Mouse (Mus musculus) ES-CJ7 (cell line): ENCODE results near the gene Ptar1.
A peak's percentile ranks its signal among the peaks of the same experiment; 100 is the strongest.
"Not testable (repeated sequence)": the region's sequence is repeated elsewhere in the genome, so short reads cannot be mapped to it uniquely, and the experiment has no call there.

ENCODE experiments used
- DNase-seq: peaks from one replicate; pipeline ENCODE4 v3.0.0; 2011; ENCODE audit warnings: low read depth, low spot score

Ptar1 gene

DNA sequence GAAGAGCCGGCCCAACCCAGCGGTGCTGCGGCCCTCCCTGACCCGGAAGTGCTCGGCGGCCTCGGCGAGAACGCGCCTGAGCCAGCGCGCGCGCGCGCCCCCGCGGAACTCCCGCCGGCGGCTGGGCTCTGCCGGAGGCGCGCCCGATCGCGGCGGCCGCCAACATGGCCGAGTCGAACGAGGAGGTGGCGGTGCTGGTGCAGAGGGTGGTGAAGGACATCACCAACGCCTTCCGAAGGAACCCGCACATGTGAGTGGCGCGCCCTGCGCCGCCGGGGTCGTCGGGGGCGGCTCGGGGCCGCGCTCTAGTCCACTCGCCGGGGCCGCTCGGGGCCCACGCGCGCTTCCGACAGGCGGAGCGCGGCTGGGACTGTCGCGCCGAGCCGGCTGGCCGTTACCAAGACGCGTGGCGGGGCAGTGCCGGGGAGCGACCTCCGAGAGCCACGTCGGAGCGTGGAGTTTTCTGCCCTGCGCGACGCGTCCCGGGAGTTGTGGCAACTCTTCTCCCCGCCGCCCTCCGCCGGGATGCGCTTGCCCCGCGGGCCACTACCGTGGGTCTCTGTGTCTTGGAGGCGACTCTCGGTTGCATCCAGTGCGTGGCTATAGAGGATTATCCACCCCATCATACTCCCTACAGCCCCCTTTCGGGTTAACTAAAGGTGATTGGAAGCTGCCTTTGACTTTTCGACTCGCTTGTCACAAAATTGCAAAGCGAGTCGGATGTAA is at the start of gene Ptar1:
TSS of gene Ptar1 (plus strand) at position 134 of the 726 bp plus-strand sequence.
- peak; percentile 73 for DNase-seq

DNA sequence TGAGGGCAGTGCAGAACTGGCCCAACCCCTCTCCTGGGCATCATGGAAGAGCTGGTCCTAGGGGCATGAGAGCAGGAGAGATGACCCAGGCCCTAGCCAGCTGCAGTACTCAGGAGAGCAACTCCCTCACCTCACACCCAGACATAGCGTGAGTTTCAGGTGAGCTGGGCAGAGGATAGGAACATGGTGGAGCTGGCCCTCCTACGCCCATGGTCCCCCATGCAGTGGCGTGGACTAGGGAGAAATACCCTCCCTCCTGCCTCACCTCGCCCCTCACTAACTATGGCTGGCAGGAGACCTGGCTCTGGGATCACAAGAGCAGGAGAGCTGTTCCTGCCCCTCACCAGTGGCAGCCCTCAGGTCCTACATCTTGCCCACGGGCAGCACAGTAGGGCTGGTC is 43.4 kb upstream of the Ptar1 start:
- DNase-seq = no peak

DNA sequence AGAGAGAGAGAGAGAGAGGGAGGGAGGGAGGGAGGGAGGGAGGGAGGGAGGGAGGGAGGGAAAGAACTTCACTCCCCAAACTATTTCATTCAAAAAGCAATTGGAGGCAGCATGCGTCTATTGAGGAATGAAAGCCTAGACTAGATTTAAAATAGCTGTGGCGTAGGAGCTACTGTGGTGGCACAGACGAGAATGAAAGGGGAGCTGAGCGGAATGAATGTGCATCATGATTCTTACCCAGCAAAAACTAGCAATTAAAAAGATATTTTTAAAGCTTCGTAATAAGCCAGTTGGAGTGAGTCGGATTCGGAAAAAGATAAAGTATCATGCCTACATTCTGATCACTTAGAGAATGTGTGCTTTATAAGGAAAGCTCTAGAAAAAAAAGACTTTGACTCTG is 41.9 kb upstream of the Ptar1 start:
- no peak for DNase-seq

DNA sequence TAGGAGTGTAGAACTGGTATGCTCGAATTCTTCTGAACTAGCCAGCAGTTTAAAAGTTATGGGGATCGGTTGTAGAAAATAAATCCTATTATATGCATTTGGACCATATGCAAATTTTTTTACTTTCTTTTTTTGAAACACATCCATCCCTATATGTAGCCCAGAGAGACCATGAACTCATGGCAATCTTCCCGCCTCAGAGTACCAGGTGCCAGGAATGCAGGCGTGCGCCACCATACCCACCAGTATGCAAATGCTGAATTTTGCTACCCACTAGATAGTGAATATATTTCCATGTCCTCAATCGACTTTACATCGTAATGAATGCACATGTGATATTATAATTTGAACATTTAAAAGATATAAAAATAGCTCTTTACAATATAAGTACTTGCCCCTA is 39.9 kb upstream of the Ptar1 start:
- DNase-seq = no peak

DNA sequence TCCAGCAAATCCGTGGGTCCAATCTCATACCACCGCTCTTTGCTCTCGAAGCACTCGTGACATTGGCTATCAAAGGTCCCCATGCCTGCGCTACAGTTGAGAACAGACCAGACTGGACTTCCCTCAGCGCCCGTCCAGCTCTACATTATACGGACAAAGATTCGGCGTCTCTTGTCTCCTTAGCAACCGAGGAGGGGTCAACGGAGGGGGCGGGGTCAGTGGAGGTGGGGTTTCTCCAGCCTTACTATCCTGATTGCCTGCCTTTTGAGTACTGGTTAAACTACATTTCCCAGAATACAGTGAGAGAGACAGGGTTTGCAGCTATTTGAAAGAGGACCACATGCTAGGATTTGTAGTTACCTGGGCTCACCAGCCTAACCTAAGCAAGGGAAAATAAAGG is 34.6 kb upstream of the Ptar1 start, which contains the start of gene 1700028P14Rik:
TSS of gene 1700028P14Rik (minus strand) at position 169 of the 400 bp plus-strand sequence.
- DNase-seq = peak; percentile 81

DNA sequence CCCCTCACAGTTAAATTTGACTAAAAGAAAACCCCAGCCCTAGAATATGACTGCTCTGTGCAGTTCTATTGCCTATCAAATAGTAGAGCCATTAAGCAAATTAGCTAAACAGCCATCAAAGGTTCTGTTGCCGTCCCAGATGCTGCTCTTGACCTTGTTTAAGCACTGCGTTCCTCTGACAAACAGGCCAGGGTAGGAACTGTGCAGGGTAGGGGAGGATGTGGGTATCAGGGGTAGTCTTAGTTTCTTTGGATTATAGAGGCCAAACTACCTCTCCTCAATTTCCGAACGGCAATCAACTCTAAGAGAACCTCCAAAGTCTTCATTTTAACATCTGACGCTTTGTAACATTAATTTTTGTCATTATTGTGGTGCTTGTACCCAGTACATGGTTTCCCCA is 34.1 kb upstream of the Ptar1 start:
- no peak for DNase-seq

DNA sequence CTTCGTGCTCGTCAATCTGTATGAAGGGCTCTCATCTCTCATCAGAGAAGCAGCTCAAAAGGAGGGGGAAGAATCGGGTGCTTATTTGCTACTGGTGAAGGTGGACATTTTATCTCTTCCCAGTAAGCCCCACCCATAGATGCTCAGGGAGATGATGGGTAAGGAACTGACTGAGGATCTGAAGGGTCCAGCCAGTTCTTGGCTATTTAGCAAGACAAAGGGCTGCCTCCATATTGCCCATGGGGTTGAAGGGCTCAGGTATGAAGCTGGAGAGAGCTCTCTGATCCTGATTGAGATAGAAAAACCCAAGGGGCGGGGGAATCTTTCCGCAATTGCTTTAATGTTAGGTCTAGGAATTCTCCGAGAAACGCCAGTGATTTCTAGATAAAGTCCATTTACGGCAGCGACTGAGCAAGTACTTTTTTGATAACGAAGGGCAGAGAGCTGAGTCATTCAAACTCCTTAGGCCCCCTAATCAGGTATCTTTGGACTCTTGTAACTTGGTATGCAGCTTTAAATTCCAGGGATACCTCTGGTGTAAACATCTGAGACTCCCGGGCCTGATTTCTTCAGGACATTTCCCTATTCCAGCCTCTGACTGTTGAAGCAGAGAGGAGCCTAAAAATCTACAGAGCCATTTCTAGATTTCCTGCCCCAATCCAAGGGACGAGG is 29.8 kb upstream of the Ptar1 start:
- peak; percentile 70 for DNase-seq

DNA sequence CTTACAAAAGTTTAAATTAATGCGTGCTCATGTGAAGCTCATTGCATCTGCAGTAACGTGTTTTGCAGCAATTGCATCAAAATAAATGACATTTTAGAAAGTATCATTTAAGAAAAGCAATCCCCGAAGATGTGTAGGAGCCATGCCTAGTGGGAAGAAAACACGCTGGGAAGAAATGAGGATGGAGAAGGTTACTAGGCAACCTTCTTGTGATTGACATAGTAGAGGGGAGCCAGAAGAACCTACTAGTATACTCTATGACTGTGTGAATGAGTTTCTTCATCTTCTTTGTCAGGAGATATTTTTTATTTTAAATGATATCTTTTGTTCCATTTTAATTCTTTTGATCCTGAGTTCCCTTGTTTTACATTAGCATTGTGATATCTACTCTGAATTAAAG is 28.9 kb upstream of the Ptar1 start:
- no peak for DNase-seq

DNA sequence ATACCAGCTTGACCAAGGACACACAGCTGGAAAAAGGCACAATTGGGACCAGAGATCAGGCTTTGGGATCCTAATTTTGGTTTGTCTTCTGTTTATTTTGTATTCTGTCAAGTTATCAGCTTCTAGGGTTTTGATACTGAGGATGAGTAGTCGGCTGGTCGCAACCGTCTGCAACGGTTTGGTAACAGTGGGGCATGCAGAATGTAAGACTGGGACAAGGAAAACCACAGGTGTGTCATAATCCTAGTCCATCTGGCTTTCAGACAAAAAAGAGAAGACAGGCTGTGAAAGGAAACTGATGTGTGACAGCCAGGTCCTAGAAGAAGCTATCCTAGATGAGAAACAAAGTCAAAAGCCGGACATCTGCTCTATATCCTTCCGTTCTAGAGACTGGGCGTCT is 23.1 kb upstream of the Ptar1 start:
- no peak for DNase-seq

DNA sequence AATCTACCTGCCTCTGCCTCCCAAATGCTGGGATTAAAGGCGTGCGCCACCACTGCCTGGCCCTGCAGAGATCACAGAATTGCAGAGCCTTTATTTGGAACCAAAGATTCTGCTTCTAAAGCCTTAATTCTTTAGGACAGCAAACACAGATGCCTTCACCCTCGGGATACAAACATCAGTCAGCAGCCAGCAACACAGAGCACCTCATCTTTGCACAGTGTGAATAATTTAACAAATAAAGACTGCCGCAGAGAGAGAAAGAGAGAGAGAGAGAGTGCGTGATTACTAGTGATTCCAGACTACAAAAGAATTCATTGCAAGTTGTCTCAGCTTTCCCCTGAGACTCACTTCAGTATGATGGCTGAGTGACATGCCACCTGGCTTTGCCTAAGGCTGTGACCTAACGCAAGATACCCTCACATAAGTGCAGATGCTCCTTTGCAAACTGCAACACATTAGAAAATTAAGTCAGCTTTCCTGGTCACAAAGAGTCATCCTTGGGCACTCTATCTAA is 19.0 kb upstream of the Ptar1 start:
- no peak for DNase-seq

DNA sequence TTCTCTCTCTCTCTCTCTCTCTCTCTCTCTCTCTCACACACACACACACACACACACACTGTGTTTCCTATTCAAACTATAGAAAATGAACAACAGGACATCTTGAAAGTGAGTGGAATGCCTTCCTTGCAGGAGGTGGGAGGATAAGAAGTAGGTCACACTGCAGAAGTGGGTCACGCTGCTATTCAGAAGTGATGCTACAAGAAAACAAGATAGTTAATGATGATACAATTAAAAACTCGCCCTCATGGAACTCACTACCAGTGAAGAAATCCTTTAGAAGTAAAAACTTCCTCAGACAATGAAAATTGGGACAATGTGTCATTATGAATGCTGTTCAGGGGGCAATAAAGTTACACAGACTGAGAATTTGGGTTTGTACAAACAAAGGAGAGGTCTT is 14.2 kb upstream of the Ptar1 start:
- DNase-seq = no peak

DNA sequence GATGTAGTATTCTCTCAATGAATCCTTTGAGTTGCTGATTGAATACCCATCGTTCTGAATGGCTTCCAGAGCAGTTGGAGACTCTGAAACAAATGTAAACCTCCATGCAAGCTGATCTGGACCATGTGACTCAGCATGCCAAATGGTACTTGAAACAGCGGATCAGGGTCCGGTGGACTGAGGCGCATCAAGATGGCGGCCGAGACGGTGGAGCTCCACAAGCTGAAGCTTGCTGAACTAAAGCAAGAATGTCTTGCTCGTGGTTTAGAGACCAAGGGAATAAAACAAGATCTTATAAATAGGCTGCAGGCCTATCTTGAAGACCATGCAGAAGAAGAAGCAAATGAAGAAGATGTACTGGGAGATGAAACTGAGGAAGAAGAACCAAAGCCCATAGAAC is 11.6 kb upstream of the Ptar1 start:
- DNase-seq = not testable (repeated sequence)

DNA sequence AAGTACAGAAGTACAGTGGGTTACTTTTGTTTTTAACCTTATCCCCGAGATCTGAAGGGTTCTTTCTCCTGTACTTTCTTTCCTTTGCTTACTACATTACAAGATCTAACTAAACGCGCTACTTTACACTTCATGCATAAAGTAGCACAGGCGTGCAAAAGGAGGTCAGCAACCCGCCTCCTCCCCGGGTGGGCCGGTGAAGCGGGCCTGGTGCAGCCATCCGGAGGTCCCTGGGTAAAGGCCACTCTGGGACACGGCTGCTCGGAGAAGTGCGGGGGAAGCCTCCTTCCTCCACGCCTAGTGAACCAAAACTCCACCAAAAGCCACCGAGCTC is 300 bp upstream of the Ptar1 start:
- no peak for DNase-seq

DNA sequence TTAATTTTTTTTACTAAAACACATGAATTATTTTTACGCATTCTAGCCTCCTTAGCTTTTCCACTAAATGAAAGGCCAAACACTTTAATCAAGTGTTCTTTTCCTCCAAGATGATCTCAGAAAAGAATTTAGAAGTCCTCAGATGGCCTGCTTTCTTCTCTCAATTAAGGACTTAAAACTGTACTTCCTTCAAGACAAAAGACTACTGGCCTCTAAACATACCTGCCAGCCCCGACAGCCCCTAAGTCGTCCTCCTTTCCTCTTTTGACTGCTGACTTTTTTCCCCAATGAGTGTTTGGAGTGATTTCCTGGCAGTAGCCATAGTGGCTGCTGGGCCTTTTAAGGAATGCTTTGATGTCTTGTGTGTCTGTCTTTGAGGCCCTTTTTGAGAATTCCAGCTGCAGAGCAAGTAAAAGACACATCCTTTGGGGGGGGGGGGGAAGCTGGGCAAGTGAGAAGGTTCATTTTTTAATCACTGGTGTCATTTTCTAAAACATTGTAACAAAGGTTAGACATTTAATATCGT is 1.3 kb downstream of the Ptar1 start:
- DNase-seq = peak; percentile 16

DNA sequence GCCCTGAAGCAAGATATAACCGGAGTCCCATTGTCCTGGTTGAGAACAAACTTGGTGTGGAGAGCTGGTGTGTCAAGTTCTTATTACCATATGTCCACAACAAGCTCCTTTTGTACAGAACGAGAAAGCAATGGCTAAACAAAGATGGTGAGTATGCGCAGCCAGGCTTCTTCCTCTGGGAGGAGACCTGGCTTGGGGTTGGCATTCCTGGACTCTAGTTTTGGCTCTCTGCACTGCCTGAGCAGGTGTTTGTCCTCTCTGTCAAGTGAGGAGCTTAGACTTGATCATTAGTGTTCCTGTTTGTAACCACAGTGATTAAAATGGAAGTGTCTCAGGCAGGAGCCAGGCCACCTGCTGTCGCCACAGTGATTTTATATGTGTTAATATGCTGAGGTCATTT is 7.1 kb downstream of the Ptar1 start:
- DNase-seq = no peak

DNA sequence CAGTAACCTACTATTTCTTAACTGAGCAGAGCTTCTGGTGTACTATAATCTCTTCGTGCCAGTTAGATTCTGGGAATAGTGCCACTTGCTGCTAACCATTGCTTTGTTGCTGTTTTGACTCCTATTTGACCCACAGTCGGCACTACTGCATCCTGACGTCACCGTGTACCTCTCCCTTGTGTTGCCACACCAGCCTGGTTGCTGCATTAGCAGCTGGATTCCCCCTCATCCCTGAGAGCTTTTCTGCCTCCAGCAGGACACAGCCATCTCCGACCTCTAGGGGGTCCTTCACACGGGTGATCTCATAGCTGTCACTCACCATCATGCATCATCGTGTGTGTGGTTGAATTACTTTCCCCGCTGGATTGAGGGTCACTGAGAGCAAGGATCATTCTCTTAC is 10.6 kb downstream of the Ptar1 start:
- DNase-seq = peak; percentile 25

DNA sequence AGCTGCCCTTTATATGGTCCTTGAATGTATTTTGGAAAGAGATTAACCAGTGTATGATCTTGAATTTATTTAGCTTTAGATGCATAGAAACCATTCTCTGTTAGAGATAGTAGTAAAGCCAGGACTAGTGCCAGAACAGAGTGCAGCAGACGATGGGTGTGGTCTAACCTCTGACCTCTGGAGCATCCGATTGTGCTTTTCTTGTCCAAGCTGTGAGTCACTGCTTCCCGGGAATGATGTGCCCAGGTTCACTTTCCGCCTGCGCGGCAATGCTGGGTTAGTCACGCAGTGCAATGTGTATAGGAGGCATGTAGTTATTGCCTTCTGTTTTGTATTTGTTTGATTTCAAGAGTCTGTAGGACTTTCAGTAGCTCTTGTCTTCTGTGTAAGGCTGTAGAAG is 11.1 kb downstream of the Ptar1 start:
- DNase-seq = peak; percentile 25

DNA sequence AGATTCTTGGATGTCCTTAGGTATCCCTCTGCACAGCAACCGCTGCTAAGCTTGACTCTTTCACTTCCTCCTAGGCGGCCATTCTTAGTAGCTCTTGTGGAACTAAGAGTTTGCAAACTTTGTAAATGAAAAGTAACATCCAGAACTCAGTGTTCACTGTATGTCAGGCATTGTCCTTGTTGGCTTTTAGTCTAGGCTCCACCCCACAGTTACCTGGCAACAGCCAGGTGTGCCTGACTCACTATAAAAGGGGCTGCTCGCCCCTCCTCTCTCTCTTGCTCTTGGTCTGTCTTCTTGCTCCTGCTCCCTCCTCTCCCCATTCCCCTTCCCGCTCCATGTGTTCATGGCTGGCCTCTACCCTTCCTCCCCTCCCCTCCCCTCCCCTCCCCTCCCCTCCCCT is 11.9 kb downstream of the Ptar1 start:
- DNase-seq = peak; percentile 35

DNA sequence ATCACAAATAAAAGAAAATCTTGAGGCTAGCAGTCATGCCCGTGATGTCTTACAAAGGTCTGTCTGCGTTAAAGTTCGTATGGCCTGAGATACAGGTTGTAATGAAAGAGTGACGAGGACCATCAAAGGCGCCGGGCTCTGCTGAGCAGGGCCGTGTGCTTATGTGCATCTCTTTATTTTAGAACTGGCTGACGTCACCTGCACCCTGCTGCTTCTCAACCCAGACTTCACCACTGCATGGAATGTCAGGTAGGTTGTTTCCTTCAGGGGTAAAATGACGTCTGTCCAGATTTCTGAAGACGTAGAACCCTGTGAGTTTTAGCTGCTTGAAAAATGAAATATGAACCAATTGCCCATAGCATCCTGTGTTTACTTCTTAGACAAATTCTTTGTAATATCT is 15.7 kb downstream of the Ptar1 start:
- no peak for DNase-seq

DNA sequence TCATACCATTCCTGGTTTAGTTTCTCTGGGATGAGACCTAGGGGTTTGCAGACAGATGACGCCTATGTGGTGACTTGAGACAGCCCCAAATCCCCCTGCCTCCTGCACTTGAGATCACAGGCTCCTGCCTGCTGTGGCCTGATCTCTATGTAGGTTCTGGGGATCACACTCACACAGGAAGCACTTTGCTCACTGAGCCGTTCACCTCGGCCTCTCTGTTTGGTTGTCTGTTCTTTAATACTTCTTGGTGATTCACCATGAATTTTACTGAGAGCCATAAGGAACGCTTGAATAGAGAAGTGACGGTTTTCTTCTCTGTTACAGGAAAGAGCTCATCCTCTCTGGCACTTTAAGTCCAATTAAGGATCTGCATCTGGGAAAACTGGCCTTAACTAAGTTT is 18.2 kb downstream of the Ptar1 start:
- no peak for DNase-seq

DNA sequence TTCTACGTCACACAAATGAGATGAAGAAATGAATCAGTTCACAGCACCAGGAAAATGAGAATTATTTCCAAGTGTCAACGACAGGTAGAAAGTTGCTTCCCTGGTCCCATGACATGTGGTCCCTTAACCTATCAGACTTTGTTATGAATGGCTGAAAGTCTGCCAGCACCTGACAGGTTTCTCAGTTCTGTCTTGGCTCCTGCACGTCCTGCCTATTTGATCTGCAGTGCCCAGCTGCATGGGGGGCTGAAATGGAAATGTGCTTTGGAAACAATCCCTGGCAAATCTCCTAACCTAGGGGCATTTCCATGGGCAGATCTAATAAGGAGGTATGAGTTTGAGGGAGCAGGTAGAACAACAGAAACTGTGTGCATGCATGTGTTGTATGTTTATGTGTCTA is 59.3 kb downstream of the Ptar1 start:
- no peak for DNase-seq

DNA sequence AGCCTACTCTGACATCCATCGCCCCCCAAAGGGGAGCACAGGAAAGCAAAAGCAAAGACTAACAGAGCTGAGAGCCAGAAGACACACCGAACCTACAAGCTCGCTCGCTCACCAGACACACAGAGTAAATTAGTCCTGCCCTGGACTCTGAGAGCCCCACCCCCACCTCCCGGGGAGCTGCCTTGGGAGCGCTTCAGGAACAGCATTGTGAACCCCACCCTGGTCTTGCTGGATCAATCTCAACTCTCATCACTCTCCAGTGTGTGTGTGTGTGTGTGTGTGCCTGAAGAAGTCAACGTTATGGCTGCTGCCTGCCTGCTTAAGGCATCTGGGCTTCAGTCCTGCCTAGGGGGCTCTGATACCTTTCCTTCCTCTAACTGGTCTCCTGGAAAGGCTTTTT is 69.8 kb downstream of the Ptar1 start:
- peak; percentile 65 for DNase-seq

DNA sequence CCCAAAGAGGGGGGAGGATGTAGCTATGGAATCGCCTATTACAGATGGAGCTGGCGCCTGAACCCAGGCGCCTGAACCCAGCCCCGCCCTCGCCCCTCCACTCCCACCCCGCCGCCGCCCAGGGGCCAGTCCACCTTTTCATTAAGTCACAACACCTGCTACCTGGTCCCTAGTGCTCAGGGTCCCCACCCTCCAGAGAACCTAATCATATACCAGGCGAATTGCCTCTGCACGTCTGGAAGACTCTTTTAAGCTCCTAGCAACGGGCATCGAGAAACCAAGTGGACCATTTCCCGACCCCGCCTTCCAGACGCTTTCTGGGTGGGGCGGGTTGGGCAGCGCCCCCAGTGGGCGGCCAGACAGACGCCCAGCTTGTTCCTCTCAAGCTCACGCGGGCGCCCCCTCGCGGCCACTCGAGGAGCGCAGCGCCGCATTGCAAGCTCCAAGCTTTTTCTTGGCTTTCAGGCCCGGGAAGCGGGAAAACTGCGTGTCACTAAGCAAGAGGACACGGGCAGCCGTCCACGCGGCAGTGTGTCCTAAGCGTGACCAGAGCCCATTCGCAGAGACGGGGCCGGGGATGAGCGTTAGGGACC is 70.8 kb downstream of the Ptar1 start:
- DNase-seq = peak; percentile 93
